In the genomic region with DNA sequence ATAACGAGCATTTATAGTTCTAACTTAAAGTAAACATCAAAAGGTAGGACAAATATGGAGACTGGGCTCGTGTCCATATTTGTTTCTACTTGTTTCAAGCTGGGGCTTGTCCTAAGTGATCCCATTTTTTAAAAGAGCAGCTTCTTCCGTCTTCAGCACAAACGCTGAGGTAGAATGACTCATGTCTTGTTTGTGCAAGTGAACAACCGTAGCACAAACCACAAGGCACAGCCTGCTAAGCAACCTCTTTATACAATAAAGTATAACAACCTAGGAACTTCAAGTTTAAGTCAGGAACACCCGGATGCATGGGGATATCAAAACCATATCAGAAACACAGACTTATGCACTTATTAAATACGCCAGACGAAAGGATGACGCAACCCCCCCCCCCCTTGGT, we compare ENCODE assay signal across 24 mouse cellular contexts. TPM values are rescaled to one million over a fixed set of nuclear protein-coding genes. Genes with fewer than 3 reads are reported as not detected.
DNase-seq lines count a peak whose midpoint lies in the region; ATAC-seq and TF ChIP-seq lines count a peak whose summit lies in the region.
"Had no signal": no experiment of that assay in that cellular context is flagged by ENCODE, and none has a peak within 500 bp of the region (broad histone marks: within the 10 kb centered on the region; RNA-seq: fewer than 3 reads in every experiment).

No protein-coding gene starts in this region.

- H3K36me3 ChIP-seq in lung, postnatal 0 days (ENCODE audit: insufficient read depth, low read length): no peaks in the 10 kb centered on the region
- no peaks in the 10 kb centered on the region for H3K36me3 ChIP-seq in stomach, embryonic 16.5 days (ENCODE audit: control insufficient read depth, insufficient read depth, low read length)
- no peaks in the 10 kb centered on the region for H3K36me3 ChIP-seq in forebrain, embryonic 14.5 days (ENCODE audit: control insufficient read depth, insufficient read depth, low read length)
- no peaks in the 10 kb centered on the region for H3K36me3 ChIP-seq in forebrain, postnatal 0 days (ENCODE audit: insufficient read depth)
- H3K36me3 ChIP-seq: hindbrain, embryonic 15.5 days; limb, embryonic 13.5 days; liver, embryonic 12.5 days; midbrain, embryonic 13.5 days; neural tube, embryonic 13.5 days; stomach, embryonic 15.5 days had no signal

- no peak overlapping the region for H3K4me3 ChIP-seq in lung, postnatal 0 days (ENCODE audit: low read depth, low read length)
- H3K4me3 ChIP-seq in stomach, embryonic 16.5 days (replicated peaks; ENCODE audit: low read length): no peak overlapping the region
- no peak overlapping the region for H3K4me3 ChIP-seq in forebrain, embryonic 14.5 days (ENCODE audit: low read depth, low read length)
- H3K4me3 ChIP-seq in forebrain, postnatal 0 days (ENCODE audit: low read depth, low read length): no peak overlapping the region
- H3K4me3 ChIP-seq: heart, adult 2 months; hindbrain, embryonic 15.5 days; limb, embryonic 13.5 days; liver, embryonic 12.5 days; midbrain, embryonic 13.5 days; neural tube, embryonic 13.5 days; stomach, embryonic 15.5 days had no signal

- H3K9ac ChIP-seq in lung, postnatal 0 days (replicated peaks; ENCODE audit: low read depth): no peak overlapping the region
- H3K9ac ChIP-seq in stomach, embryonic 16.5 days (ENCODE audit: low read length): no peak overlapping the region
- no peak overlapping the region for H3K9ac ChIP-seq in forebrain, embryonic 14.5 days (ENCODE audit: low read length)
- H3K9ac ChIP-seq in forebrain, postnatal 0 days: no peak overlapping the region
- H3K9ac ChIP-seq: hindbrain, embryonic 15.5 days; limb, embryonic 13.5 days; liver, embryonic 12.5 days; midbrain, embryonic 13.5 days; neural tube, embryonic 13.5 days; stomach, embryonic 15.5 days had no signal

- no peak overlapping the region for H3K27ac ChIP-seq in lung, postnatal 0 days (ENCODE audit: low read length)
- peak overlapping the region; percentile 61 for H3K27ac ChIP-seq in stomach, embryonic 16.5 days (ENCODE audit: low read length)
- H3K27ac ChIP-seq in forebrain, embryonic 14.5 days (ENCODE audit: low read depth, low read length): no peak overlapping the region
- H3K27ac ChIP-seq in forebrain, postnatal 0 days (ENCODE audit: low read depth, low read length): no peak overlapping the region
- H3K27ac ChIP-seq: heart, adult 2 months; hindbrain, embryonic 15.5 days; limb, embryonic 13.5 days; liver, embryonic 12.5 days; midbrain, embryonic 13.5 days; neural tube, embryonic 13.5 days; stomach, embryonic 15.5 days had no signal

- no peak overlapping the region for H3K4me2 ChIP-seq in lung, postnatal 0 days (replicated peaks; ENCODE audit: low read depth, low read length)
- H3K4me2 ChIP-seq in stomach, embryonic 16.5 days (ENCODE audit: low read depth, low read length): no peak overlapping the region
- H3K4me2 ChIP-seq in forebrain, embryonic 14.5 days (ENCODE audit: low read length): no peak overlapping the region
- no peak overlapping the region for H3K4me2 ChIP-seq in forebrain, postnatal 0 days (ENCODE audit: low read depth)
- H3K4me2 ChIP-seq: hindbrain, embryonic 15.5 days; limb, embryonic 13.5 days; liver, embryonic 12.5 days; midbrain, embryonic 13.5 days; neural tube, embryonic 13.5 days; stomach, embryonic 15.5 days had no signal

- TF ChIP-seq CTCF in lung, postnatal 0 days (IDR thresholded peaks at IDR 0.05): no peak
- TF ChIP-seq CTCF in forebrain, postnatal 0 days (IDR thresholded peaks at IDR 0.05; ENCODE audit: low read depth): no peak

- H3K9me3 ChIP-seq in lung, postnatal 0 days (ENCODE audit: low read length): no peaks in the 10 kb centered on the region
- no peaks in the 10 kb centered on the region for H3K9me3 ChIP-seq in stomach, embryonic 16.5 days (replicated peaks; ENCODE audit: control insufficient read depth, low read length)
- H3K9me3 ChIP-seq in forebrain, embryonic 14.5 days (replicated peaks; ENCODE audit: control insufficient read depth, low read length): no peaks in the 10 kb centered on the region
- no peaks in the 10 kb centered on the region for H3K9me3 ChIP-seq in forebrain, postnatal 0 days (ENCODE audit: low read length)
- H3K9me3 ChIP-seq: hindbrain, embryonic 15.5 days; limb, embryonic 13.5 days; liver, embryonic 12.5 days; midbrain, embryonic 13.5 days; neural tube, embryonic 13.5 days; stomach, embryonic 15.5 days had no signal

- peak; percentile 48 for DNase-seq in lung, postnatal 0 days (ENCODE audit: low spot score)
- DNase-seq in lung, postnatal 4 days: no peak
- DNase-seq in 416B (ENCODE audit: low read depth): peak; percentile 93
- DNase-seq in large intestine, adult 2 months (ENCODE audit: low read depth, low spot score): peak; percentile 29
- DNase-seq in forebrain, embryonic 14.5 days (ENCODE audit: low spot score): no peak
- DNase-seq in forebrain, postnatal 0 days: no peak
- DNase-seq: adrenal gland, postnatal 25 days; cerebellum, adult 8-10 months; cerebellum, postnatal 36 days; gastrocnemius, postnatal 25 days; heart, adult 2 months; heart, postnatal 36 days; kidney, postnatal 25 days; layer of hippocampus, postnatal 36 days; retina, postnatal 1 day; right cerebral cortex, postnatal 25 days; thymus, adult 2 months had no signal

- ATAC-seq in lung, postnatal 0 days: peak; percentile 50
- peak; percentile 47; the same call in 1 of the 2 replicates for ATAC-seq in stomach, embryonic 16.5 days (ENCODE audit: insufficient read depth, low FRiP score)
- no peak for ATAC-seq in forebrain, embryonic 14.5 days
- ATAC-seq in forebrain, postnatal 0 days: no peak
- ATAC-seq: liver, embryonic 12.5 days; midbrain, embryonic 13.5 days had no signal

- H3K27me3 ChIP-seq in lung, postnatal 0 days (replicated peaks; ENCODE audit: insufficient read depth, low read length): no peaks in the 10 kb centered on the region
- no peaks in the 10 kb centered on the region for H3K27me3 ChIP-seq in stomach, embryonic 16.5 days (ENCODE audit: control insufficient read depth, insufficient read depth, low read length)
- H3K27me3 ChIP-seq in forebrain, embryonic 14.5 days (replicated peaks; ENCODE audit: control insufficient read depth, insufficient read depth, low read length): no peaks in the 10 kb centered on the region
- H3K27me3 ChIP-seq in forebrain, postnatal 0 days (ENCODE audit: insufficient read depth, low read length): no peaks in the 10 kb centered on the region
- H3K27me3 ChIP-seq: hindbrain, embryonic 15.5 days; limb, embryonic 13.5 days; liver, embryonic 12.5 days; midbrain, embryonic 13.5 days; neural tube, embryonic 13.5 days; stomach, embryonic 15.5 days had no signal

- 56% methylated on average over 9 of the region's 9 CpGs for WGBS in lung, postnatal 0 days
- WGBS in large intestine, adult 2 months: 22% methylated on average over 9 of the region's 9 CpGs
- WGBS in stomach, embryonic 16.5 days: 56% methylated on average over 9 of the region's 9 CpGs
- WGBS in forebrain, embryonic 14.5 days: 78% methylated on average over 9 of the region's 9 CpGs
- 77% methylated on average over 9 of the region's 9 CpGs for WGBS in forebrain, postnatal 0 days

- no peaks in the 10 kb centered on the region for H3K4me1 ChIP-seq in lung, postnatal 0 days (ENCODE audit: insufficient read depth, low read depth, low read length)
- H3K4me1 ChIP-seq in stomach, embryonic 16.5 days (ENCODE audit: control insufficient read depth, insufficient read depth, low read length): no peaks in the 10 kb centered on the region
- H3K4me1 ChIP-seq in forebrain, embryonic 14.5 days (ENCODE audit: control insufficient read depth, insufficient read depth, low read length): no peaks in the 10 kb centered on the region
- no peaks in the 10 kb centered on the region for H3K4me1 ChIP-seq in forebrain, postnatal 0 days (ENCODE audit: insufficient read depth)
- H3K4me1 ChIP-seq: hindbrain, embryonic 15.5 days; limb, embryonic 13.5 days; midbrain, embryonic 13.5 days; neural tube, embryonic 13.5 days; stomach, embryonic 15.5 days had no signal

- no peak for TF ChIP-seq EP300 in lung, postnatal 0 days (IDR thresholded peaks at IDR 0.05)

RNA-seq across cellular contexts. Expression of gene Efcab5, which starts 28.4 kb away (rescaled TPM):
- 0.26 and 0.31 TPM in 2 replicates for polyA plus RNA-seq in lung, postnatal 0 days (2015; fragmentation: Nextera tagmentation; extraction: Ambion mirVana)
- 0.84 and 1.2 TPM in 2 replicates for polyA plus RNA-seq in large intestine, adult 2 months (2012; rRNA removed)
- 0.30 and 0.37 TPM in 2 replicates for polyA plus RNA-seq in stomach, embryonic 16.5 days (2015; fragmentation: Nextera tagmentation; extraction: Ambion mirVana)
- polyA plus RNA-seq in forebrain, embryonic 14.5 days (2014; fragmentation: Nextera tagmentation; extraction: Ambion mirVana): 0.49 and 0.74 TPM in 2 replicates
- total RNA-seq in forebrain, postnatal 0 days (2014; rRNA removed): 1.9 and 3.1 TPM in 2 replicates
- polyA plus RNA-seq in forebrain, postnatal 0 days (2015; fragmentation: Nextera tagmentation; extraction: Ambion mirVana): 0.62 and 0.68 TPM in 2 replicates

RNA-seq across cellular contexts. Expression of gene Ssh2, which starts 55.7 kb away (rescaled TPM):
- 13.2 TPM in 2 replicates for polyA plus RNA-seq in lung, postnatal 0 days (2015; fragmentation: Nextera tagmentation; extraction: Ambion mirVana)
- 5.8 and 8.8 TPM in 2 replicates for polyA plus RNA-seq in large intestine, adult 2 months (2012; rRNA removed)
- 7.4 and 8.4 TPM in 2 replicates for polyA plus RNA-seq in stomach, embryonic 16.5 days (2015; fragmentation: Nextera tagmentation; extraction: Ambion mirVana)
- polyA plus RNA-seq in forebrain, embryonic 14.5 days (2014; fragmentation: Nextera tagmentation; extraction: Ambion mirVana): 15.5 and 18.7 TPM in 2 replicates
- total RNA-seq in forebrain, postnatal 0 days (2014; rRNA removed): 28.9 and 40.2 TPM in 2 replicates
- polyA plus RNA-seq in forebrain, postnatal 0 days (2015; fragmentation: Nextera tagmentation; extraction: Ambion mirVana): 8.2 and 12.7 TPM in 2 replicates

Comparison
In these comparisons a context has a peak if more than half of its experiments do, and no peak if none do; other contexts are left out.
1. DNase-seq: peak in lung, postnatal 0 days (single experiment), 416B (single experiment) and large intestine, adult 2 months (single experiment); none in lung, postnatal 4 days (0 of 2), forebrain, embryonic 14.5 days (single experiment) and forebrain, postnatal 0 days (single experiment).
2. ATAC-seq: peak in lung, postnatal 0 days (single experiment) and stomach, embryonic 16.5 days (single experiment); none in forebrain, embryonic 14.5 days (single experiment) and forebrain, postnatal 0 days (single experiment).